Mouse (Mus musculus): ENCODE data around the gene Tmprss9. TPM values are rescaled to one million over a fixed set of nuclear protein-coding genes. Genes with fewer than 3 reads are reported as not detected.

The Tmprss9 gene
- polyA plus RNA-seq, 1 experiment from 2014 or later, result not detected

- H3K9me3 ChIP-seq (replicated peaks), result no peaks in the 10 kb centered on the region
- no peaks in the 10 kb centered on the region for H3K27me3 ChIP-seq
- no peak overlapping the region for H3K4me2 ChIP-seq
- ATAC-seq (ENCODE audit: insufficient read depth), result no peak
- H3K36me3 ChIP-seq (replicated peaks), result peaks cover 52% of the 10 kb centered on the region
- WGBS (ENCODE audit: insufficient replicate concordance), result 78% methylated on average over 10 of the region's 10 CpGs
- H3K9ac ChIP-seq, result no peak overlapping the region
- H3K4me3 ChIP-seq (replicated peaks), result no peak overlapping the region
- H3K4me1 ChIP-seq (replicated peaks), result peaks cover 23% of the 10 kb centered on the region
- no peak overlapping the region for H3K27ac ChIP-seq (replicated peaks)
Measured at GRCm38 (mm10) chr10:80903282-80903681, 31.6 kb downstream of the Tmprss9 start.

- no peak overlapping the region for H3K4me2 ChIP-seq
- H3K9ac ChIP-seq, result no peak overlapping the region
- 81% methylated on average over 28 of the region's 28 CpGs for WGBS (ENCODE audit: insufficient replicate concordance)
- H3K9me3 ChIP-seq (replicated peaks), result no peaks in the 10 kb centered on the region
- peaks cover 16% of the 10 kb centered on the region for H3K4me1 ChIP-seq (replicated peaks)
- no peaks in the 10 kb centered on the region for H3K27me3 ChIP-seq
- peaks cover 51% of the 10 kb centered on the region for H3K36me3 ChIP-seq (replicated peaks)
- no peak overlapping the region for H3K27ac ChIP-seq (replicated peaks)
- H3K4me3 ChIP-seq (replicated peaks), result no peak overlapping the region
- ATAC-seq (ENCODE audit: insufficient read depth), result no peak
Measured at GRCm38 (mm10) chr10:80904004-80904693, 32.5 kb downstream of the Tmprss9 start.

GRCm38 (mm10) chr10:80904709-80905108 lies 33.1 kb downstream of the Tmprss9 start:
- Histone ChIP-seq H3K4me3 (replicated peaks) (no peak overlapping the region), H3K27me3 (no peaks in the 10 kb centered on the region), H3K9ac (no peak overlapping the region), H3K27ac (replicated peaks) (no peak overlapping the region), H3K4me2 (no peak overlapping the region), H3K4me1 (replicated peaks) (peaks cover 11% of the 10 kb centered on the region), H3K36me3 (replicated peaks) (peaks cover 51% of the 10 kb centered on the region), H3K9me3 (replicated peaks) (no peaks in the 10 kb centered on the region)
- no peak for ATAC-seq (ENCODE audit: insufficient read depth)
- 78% methylated on average over 11 of the region's 11 CpGs for WGBS (ENCODE audit: insufficient replicate concordance)

GRCm38 (mm10) chr10:80909375-80910162 lies 37.9 kb downstream of the Tmprss9 start:
- no peaks in the 10 kb centered on the region for H3K27me3 ChIP-seq
- ATAC-seq (ENCODE audit: insufficient read depth), result no peak
- H3K36me3 ChIP-seq (replicated peaks), result peaks cover 51% of the 10 kb centered on the region
- H3K4me3 ChIP-seq (replicated peaks), result no peak overlapping the region
- peaks cover 16% of the 10 kb centered on the region for H3K4me1 ChIP-seq (replicated peaks)
- WGBS (ENCODE audit: insufficient replicate concordance), result 83% methylated on average over 22 of the region's 22 CpGs
- H3K27ac ChIP-seq (replicated peaks), result no peak overlapping the region
- no peaks in the 10 kb centered on the region for H3K9me3 ChIP-seq (replicated peaks)
- H3K9ac ChIP-seq, result no peak overlapping the region
- no peak overlapping the region for H3K4me2 ChIP-seq

GRCm38 (mm10) chr10:80911354-80911753 lies 39.7 kb downstream of the Tmprss9 start:
- Histone ChIP-seq H3K27ac (replicated peaks) (no peak overlapping the region), H3K9me3 (replicated peaks) (no peaks in the 10 kb centered on the region), H3K27me3 (no peaks in the 10 kb centered on the region), H3K36me3 (replicated peaks) (peaks cover 39% of the 10 kb centered on the region), H3K4me1 (replicated peaks) (peaks cover 34% of the 10 kb centered on the region), H3K4me2 (no peak overlapping the region), H3K9ac (no peak overlapping the region), H3K4me3 (replicated peaks) (no peak overlapping the region)
- 72% methylated on average over 4 of the region's 4 CpGs for WGBS (ENCODE audit: insufficient replicate concordance)
- ATAC-seq (ENCODE audit: insufficient read depth), result no peak

GRCm38 (mm10) chr10:80911891-80912290 lies 40.2 kb downstream of the Tmprss9 start:
- Histone ChIP-seq H3K27me3 (no peaks in the 10 kb centered on the region), H3K27ac (replicated peaks) (no peak overlapping the region), H3K36me3 (replicated peaks) (peaks cover 39% of the 10 kb centered on the region), H3K4me2 (no peak overlapping the region), H3K9me3 (replicated peaks) (no peaks in the 10 kb centered on the region), H3K4me1 (replicated peaks) (peaks cover 39% of the 10 kb centered on the region), H3K4me3 (replicated peaks) (no peak overlapping the region), H3K9ac (no peak overlapping the region)
- ATAC-seq (ENCODE audit: insufficient read depth), result no peak

- ATAC-seq (ENCODE audit: insufficient read depth), result no peak
- peaks cover 55% of the 10 kb centered on the region for H3K4me1 ChIP-seq (replicated peaks)
- 84% methylated on average over 7 of the region's 8 CpGs for WGBS (ENCODE audit: insufficient replicate concordance)
Measured at GRCm38 (mm10) chr10:80913364-80914011, 41.8 kb downstream of the Tmprss9 start.

GRCm38 (mm10) chr10:80914253-80914656 lies 42.6 kb downstream of the Tmprss9 start:
- H3K9ac ChIP-seq, result no peak overlapping the region
- no peak for ATAC-seq (ENCODE audit: insufficient read depth)

More at GRCm38 (mm10) chr10:80913364-80914011, 41.8 kb downstream of the Tmprss9 start:
- H3K36me3 ChIP-seq (replicated peaks), result peaks cover 30% of the 10 kb centered on the region
- H3K9me3 ChIP-seq (replicated peaks), result no peaks in the 10 kb centered on the region
- H3K4me3 ChIP-seq (replicated peaks), result no peak overlapping the region
- no peak overlapping the region for H3K4me2 ChIP-seq
- peaks cover 14% of the 10 kb centered on the region for H3K27me3 ChIP-seq
- no peak overlapping the region for H3K9ac ChIP-seq
- H3K27ac ChIP-seq (replicated peaks), result no peak overlapping the region

GRCm38 (mm10) chr10:80915260-80915659 lies 43.6 kb downstream of the Tmprss9 start:
- H3K9ac ChIP-seq, result no peak overlapping the region
- peak; percentile 20; the same call in 1 of the 2 replicates for ATAC-seq (ENCODE audit: insufficient read depth)
- H3K4me1 ChIP-seq (replicated peaks), result peaks cover 57% of the 10 kb centered on the region
- no peaks in the 10 kb centered on the region for H3K9me3 ChIP-seq (replicated peaks)
- H3K4me2 ChIP-seq, result no peak overlapping the region
- H3K27ac ChIP-seq (replicated peaks), result no peak overlapping the region; the same call in 1 of the 2 replicates
- H3K36me3 ChIP-seq (replicated peaks), result peaks cover 13% of the 10 kb centered on the region; the same call in 1 of the 2 replicates
- H3K4me3 ChIP-seq (replicated peaks), result no peak overlapping the region
- H3K27me3 ChIP-seq, result peaks cover 31% of the 10 kb centered on the region
- WGBS (ENCODE audit: insufficient replicate concordance), result 25% methylated on average over 2 of the region's 2 CpGs

More at GRCm38 (mm10) chr10:80914253-80914656, 42.6 kb downstream of the Tmprss9 start:
- Histone ChIP-seq H3K27me3 (peaks cover 21% of the 10 kb centered on the region), H3K4me3 (replicated peaks) (no peak overlapping the region), H3K27ac (replicated peaks) (no peak overlapping the region), H3K36me3 (replicated peaks) (peaks cover 23% of the 10 kb centered on the region), H3K4me1 (replicated peaks) (peaks cover 57% of the 10 kb centered on the region), H3K4me2 (no peak overlapping the region), H3K9me3 (replicated peaks) (no peaks in the 10 kb centered on the region)
- WGBS (ENCODE audit: insufficient replicate concordance), result 72% methylated on average over 5 of the region's 5 CpGs

- no peak overlapping the region for H3K4me3 ChIP-seq (replicated peaks)
- no peak overlapping the region for H3K4me2 ChIP-seq
- ATAC-seq (ENCODE audit: insufficient read depth), result no peak
- peaks cover 8% of the 10 kb centered on the region; the same call in 1 of the 2 replicates for H3K36me3 ChIP-seq (replicated peaks)
- no peak overlapping the region for H3K27ac ChIP-seq (replicated peaks)
- WGBS (ENCODE audit: insufficient replicate concordance), result 80% methylated on average over 4 of the region's 4 CpGs
- H3K27me3 ChIP-seq, result peaks cover 34% of the 10 kb centered on the region
- H3K9ac ChIP-seq, result no peak overlapping the region
- H3K4me1 ChIP-seq (replicated peaks), result peaks cover 57% of the 10 kb centered on the region
- no peaks in the 10 kb centered on the region for H3K9me3 ChIP-seq (replicated peaks)
Measured at GRCm38 (mm10) chr10:80915736-80916135, 44.1 kb downstream of the Tmprss9 start.

- Histone ChIP-seq H3K9me3 (replicated peaks) (no peaks in the 10 kb centered on the region), H3K36me3 (replicated peaks) (0 out of 2 replicates have a peak, but pooled peaks cover 7% of the 10 kb centered on the region), H3K4me1 (replicated peaks) (peaks cover 63% of the 10 kb centered on the region), H3K4me2 (peak overlapping the region; percentile 86), H3K27ac (replicated peaks) (no peak overlapping the region), H3K4me3 (replicated peaks) (peak overlapping the region; percentile 73), H3K9ac (peak overlapping the region; percentile 65), H3K27me3 (peaks cover 49% of the 10 kb centered on the region)
- under 1% methylated on average over 15 of the region's 15 CpGs for WGBS (ENCODE audit: insufficient replicate concordance)
- peak; percentile 10; the same call in 1 of the 2 replicates for ATAC-seq (ENCODE audit: insufficient read depth)
Measured at GRCm38 (mm10) chr10:80917336-80917778, 45.7 kb downstream of the Tmprss9 start.
